Mouse (Mus musculus) spleen, adult 2 months (tissue): Measurements from ENCODE around the gene Wfdc5. TPM values are rescaled to one million over a fixed set of nuclear protein-coding genes. Genes with fewer than 3 reads are reported as not detected.
A peak's percentile ranks its signal among the peaks of the same experiment; 100 is the strongest.

Source experiments
- DNase-seq, 2 experiments: peaks; one replicate each; pipeline versions ENCODE4 v3.0.0 to v3.0.0-alpha.2; 2012 to 2021; ENCODE audit warnings: low spot score in 2 of 2, low read depth in 1 of 2
- H3K27ac ChIP-seq: fragments of 200-500 bp; 2 replicates; pipeline ENCODE4 v1.5.1; 2012; ENCODE audit warnings: low read length, inconsistent platforms; ENCODE audit not compliant: insufficient read depth
- H3K27me3 ChIP-seq: fragments of 200-500 bp; 2 replicates; pipeline ENCODE4 v1.6.1; 2012; ENCODE audit warnings: mild to moderate bottlenecking, moderate library complexity, low read length, inconsistent platforms; ENCODE audit not compliant: control insufficient read depth, insufficient read depth
- H3K36me3 ChIP-seq: fragments of 200-500 bp; 2 replicates; pipeline ENCODE4 v1.6.1; 2012; ENCODE audit warnings: mild to moderate bottlenecking, low read length, inconsistent platforms; ENCODE audit not compliant: control insufficient read depth, insufficient read depth
- H3K4me1 ChIP-seq: fragments of 200-500 bp; 2 replicates; pipeline ENCODE4 v1.6.1; 2011; ENCODE audit warnings: inconsistent platforms; ENCODE audit not compliant: control insufficient read depth, insufficient read depth, insufficient read length
- H3K4me3 ChIP-seq: fragments of 200-500 bp; 2 replicates; pipeline ENCODE4 v1.5.1; 2011; ENCODE audit warnings: mild to moderate bottlenecking, inconsistent platforms; ENCODE audit not compliant: insufficient read depth, insufficient read length; ENCODE audit errors: extremely low read depth
- CTCF ChIP-seq: fragments of 200-500 bp; IDR thresholded peaks from 2 replicates; pipeline ENCODE4 v1.5.1; 2011; ENCODE audit warnings: mild to moderate bottlenecking, inconsistent platforms; ENCODE audit not compliant: insufficient read depth, insufficient read length, insufficient replicate concordance; ENCODE audit errors: extremely low read depth
- POLR2A ChIP-seq: fragments of 200-500 bp; IDR thresholded peaks from 2 replicates; pipeline ENCODE4 v1.6.1; 2011; ENCODE audit warnings: low read depth, low read length, inconsistent platforms
- WGBS: fragments of 180-500 bp; shearing (Covaris S2); methylation state at CpG from one replicate; pipeline ENCODE4 v1.1.7; 2018; 5-methylcytosine and 5-hydroxymethylcytosine counted together
- polyA plus RNA-seq: library from polyadenylated mRNA; depleted of rRNA; stranded (reverse); fragments of >200 nt; gene quantifications from 2 replicates; pipeline ENCODE4 v1.2.3, GENCODE M21; 2012

Wfdc5 gene
- polyA plus RNA-seq, 1 experiment: not detected

- DNase-seq: no peak
- Histone ChIP-seq H3K4me1 (peaks cover 5% of the 10 kb centered on the region; the same call in 1 of the 2 replicates), H3K27me3 (no peaks in the 10 kb centered on the region), H3K36me3 (no peaks in the 10 kb centered on the region), H3K27ac (no peak overlapping the region), H3K4me3 (no peak overlapping the region)
- TF ChIP-seq POLR2A (no peak), CTCF (peak; percentile 57; the same call in 1 of the 2 replicates)
- WGBS: 20% methylated on average over 5 of the region's 5 CpGs
Measured at GRCm38 (mm10) chr2:164188722-164189121, 6.2 kb upstream of the Wfdc5 start.

GRCm38 (mm10) chr2:164184145-164184719 is 1.7 kb upstream of the Wfdc5 start:
- DNase-seq: no peak
- 35% methylated on average over 9 of the region's 9 CpGs for WGBS
- TF ChIP-seq POLR2A: no peak
- TF ChIP-seq CTCF: no peak
- no peak overlapping the region for H3K4me3 ChIP-seq
- H3K4me1 ChIP-seq: peaks cover 5% of the 10 kb centered on the region; the same call in 1 of the 2 replicates
- no peaks in the 10 kb centered on the region for H3K36me3 ChIP-seq
- no peaks in the 10 kb centered on the region for H3K27me3 ChIP-seq
- H3K27ac ChIP-seq: no peak overlapping the region

- H3K4me1 ChIP-seq: peaks cover 5% of the 10 kb centered on the region; the same call in 1 of the 2 replicates
- no peak overlapping the region for H3K27ac ChIP-seq
- H3K36me3 ChIP-seq: no peaks in the 10 kb centered on the region
- TF ChIP-seq CTCF (no peak), POLR2A (no peak)
- H3K27me3 ChIP-seq: no peaks in the 10 kb centered on the region
- H3K4me3 ChIP-seq: no peak overlapping the region
- WGBS: 91% methylated on average over 9 of the region's 9 CpGs
- DNase-seq: no peak
Measured at GRCm38 (mm10) chr2:164183340-164183739, 798 bp upstream of the Wfdc5 start.

GRCm38 (mm10) chr2:164180770-164181169 is 1.8 kb downstream of the Wfdc5 start:
- no peaks in the 10 kb centered on the region for H3K27me3 ChIP-seq
- 91% methylated on average over 4 of the region's 4 CpGs for WGBS
- no peaks in the 10 kb centered on the region for H3K36me3 ChIP-seq

GRCm38 (mm10) chr2:164180124-164180523 is 2.4 kb downstream of the Wfdc5 start:
- 33% methylated on average over 3 of the region's 3 CpGs for WGBS
- Histone ChIP-seq H3K27me3 (no peaks in the 10 kb centered on the region), H3K36me3 (no peaks in the 10 kb centered on the region), H3K4me1 (peaks cover 5% of the 10 kb centered on the region; the same call in 1 of the 2 replicates), H3K27ac (no peak overlapping the region), H3K4me3 (no peak overlapping the region)
- TF ChIP-seq POLR2A: no peak
- TF ChIP-seq CTCF: peak; percentile 23; the same call in 1 of the 2 replicates
- DNase-seq: peak; percentile 27 to 32

More at GRCm38 (mm10) chr2:164180770-164181169, 1.8 kb downstream of the Wfdc5 start:
- H3K4me1 ChIP-seq: peaks cover 5% of the 10 kb centered on the region; the same call in 1 of the 2 replicates
- DNase-seq: no peak
- TF ChIP-seq POLR2A (no peak), CTCF (no peak)
- H3K4me3 ChIP-seq: no peak overlapping the region
- H3K27ac ChIP-seq: no peak overlapping the region

- Histone ChIP-seq H3K36me3 (no peaks in the 10 kb centered on the region), H3K4me1 (no peaks in the 10 kb centered on the region), H3K27ac (no peak overlapping the region), H3K4me3 (no peak overlapping the region), H3K27me3 (no peaks in the 10 kb centered on the region)
- no peak for TF ChIP-seq POLR2A
- TF ChIP-seq CTCF: no peak
- 85% methylated on average over 5 of the region's 5 CpGs for WGBS
- DNase-seq: no peak
Measured at GRCm38 (mm10) chr2:164177831-164178230, 4.7 kb downstream of the Wfdc5 start.

- Histone ChIP-seq H3K4me3 (no peak overlapping the region), H3K36me3 (no peaks in the 10 kb centered on the region), H3K4me1 (peaks cover 2% of the 10 kb centered on the region; the same call in 1 of the 2 replicates), H3K27me3 (peaks cover 5% of the 10 kb centered on the region), H3K27ac (no peak overlapping the region)
- TF ChIP-seq CTCF (no peak), POLR2A (no peak)
- no peak for DNase-seq
- WGBS: 41% methylated on average over 3 of the region's 3 CpGs
Measured at GRCm38 (mm10) chr2:164175850-164176249, 6.7 kb downstream of the Wfdc5 start.
